Mouse (Mus musculus) forebrain, embryonic 12.5 days (tissue): ENCODE results near the gene Hspb11. TPM values are rescaled to one million over a fixed set of nuclear protein-coding genes. Genes with fewer than 3 reads are reported as not detected.

Experiments
- ATAC-seq: fragments of 200-750 bp; cut with Nextera tagmentation; 2 replicates; pipeline ENCODE4 v1.8.0; 2017; ENCODE audit warnings: moderate TSS enrichment; ENCODE audit not compliant: low FRiP score
- H3K27ac ChIP-seq: fragments of 300-500 bp; sonication (generic); 2 replicates; pipeline ENCODE4 v1.5.1; 2016; ENCODE audit warnings: mild to moderate bottlenecking
- H3K27me3 ChIP-seq: fragments of 300-500 bp; sonication (generic); 2 replicates; pipeline ENCODE4 v1.6.1; 2016; ENCODE audit warnings: mild to moderate bottlenecking
- H3K36me3 ChIP-seq: fragments of 300-500 bp; sonication (generic); replicated peaks from 2 replicates; pipeline ENCODE4 v1.6.1; 2016; ENCODE audit warnings: mild to moderate bottlenecking
- H3K4me1 ChIP-seq: fragments of 300-500 bp; sonication (generic); 2 replicates; pipeline ENCODE4 v1.6.1; 2016
- H3K4me2 ChIP-seq: fragments of 300-500 bp; sonication (generic); 2 replicates; pipeline ENCODE4 v1.6.1; 2016; ENCODE audit warnings: mild to moderate bottlenecking, moderate library complexity
- H3K4me3 ChIP-seq: fragments of 300-500 bp; sonication (generic); replicated peaks from 2 replicates; pipeline ENCODE4 v1.5.1; 2016; ENCODE audit warnings: mild to moderate bottlenecking
- H3K9ac ChIP-seq: fragments of 300-500 bp; sonication (generic); 2 replicates; pipeline ENCODE4 v1.6.1; 2016; ENCODE audit warnings: mild to moderate bottlenecking
- H3K9me3 ChIP-seq: fragments of 300-500 bp; sonication (generic); 2 replicates; pipeline ENCODE4 v1.6.1; 2016
- WGBS: fragments of 180-500 bp; shearing (Covaris S2); methylation state at CpG from one replicate; pipeline ENCODE4 v1.1.7; 2016; 5-methylcytosine and 5-hydroxymethylcytosine counted together
- polyA plus RNA-seq: library from polyadenylated mRNA; unstranded; fragments of >200 nt; fragmentation: Nextera tagmentation; extraction: Ambion mirVana; gene quantifications from 2 replicates; pipeline ENCODE4 v1.2.1, GENCODE M21; 2016

The Hspb11 gene
- 34.3 and 37.8 TPM in 2 replicates for polyA plus RNA-seq

DNA sequence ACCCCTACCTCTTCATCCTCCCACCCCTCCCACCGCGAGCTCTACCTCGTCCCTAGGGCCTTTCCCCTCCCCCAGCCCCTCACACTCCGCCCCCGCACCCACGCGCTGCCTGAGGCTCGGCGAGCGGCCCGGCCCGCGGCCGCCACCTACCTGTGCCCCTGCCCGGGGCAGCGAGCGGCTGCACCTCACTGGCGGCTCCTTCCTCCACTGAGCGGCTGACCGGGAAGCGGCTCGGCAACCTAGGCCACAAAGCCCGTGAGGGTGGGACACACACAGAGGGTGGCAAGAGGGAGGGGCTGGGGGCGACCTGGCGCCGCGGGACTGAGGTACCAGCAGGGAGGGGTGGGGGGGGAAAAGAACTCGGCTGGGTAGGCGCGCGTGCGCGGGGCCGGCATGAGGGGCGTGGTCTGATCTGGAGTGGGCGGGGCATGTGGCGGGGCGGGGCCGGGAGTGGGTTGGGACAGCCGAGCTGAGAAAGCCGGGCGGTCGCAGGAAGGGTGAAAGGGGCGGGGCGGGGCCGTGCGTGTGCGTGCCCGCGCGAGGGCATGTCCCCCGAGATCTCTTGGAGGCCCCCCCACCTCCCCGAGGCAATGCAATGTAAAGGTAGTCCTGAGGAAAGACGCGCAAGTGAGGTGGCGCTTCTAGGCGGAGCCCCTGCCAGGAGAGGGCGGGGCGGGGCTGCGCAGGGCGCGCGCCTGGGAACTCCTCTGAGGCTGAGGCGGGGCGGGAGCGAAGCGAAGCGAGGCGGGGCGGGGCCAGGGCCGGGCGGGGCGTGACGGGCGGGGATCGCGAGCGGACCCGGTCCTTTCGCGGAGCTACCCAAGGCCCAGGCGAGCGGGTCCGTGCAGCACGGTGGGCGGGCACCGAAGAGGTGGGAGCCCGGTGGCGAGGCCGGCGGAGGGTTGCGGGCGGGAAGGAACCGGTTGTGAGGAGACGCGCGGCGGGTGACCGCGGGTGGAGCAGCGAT is at the start of gene Hspb11, which contains the start of gene Lrrc42:
Gene Hspb11, plus strand, starts transcription at position 469 of the 967 bp plus-strand sequence.
Gene Lrrc42, minus strand, starts transcription at position 408 of the 967 bp plus-strand sequence.
- peak within 1 kb of the TSS; percentile 65 for H3K4me2 ChIP-seq
- peak; percentile 95 for ATAC-seq
- H3K9ac ChIP-seq, result peak within 1 kb of the TSS; percentile 80
- under 1% methylated on average over 93 of the region's 101 CpGs for WGBS
- peak within 1 kb of the TSS; percentile 71 for H3K4me3 ChIP-seq
- H3K4me1 ChIP-seq, result peaks cover 31% of the 10 kb centered on the region
- no peaks in the 10 kb centered on the region for H3K36me3 ChIP-seq
- H3K27ac ChIP-seq, result peak within 1 kb of the TSS; percentile 82
- no peaks in the 10 kb centered on the region for H3K27me3 ChIP-seq
- no peaks in the 10 kb centered on the region for H3K9me3 ChIP-seq

- H3K4me2 ChIP-seq, result no peak overlapping the region
- H3K9ac ChIP-seq, result no peak overlapping the region
- ATAC-seq, result no peak
- no peak overlapping the region for H3K27ac ChIP-seq
- peaks cover 52% of the 10 kb centered on the region for H3K36me3 ChIP-seq
- no peak overlapping the region for H3K4me3 ChIP-seq
- no peaks in the 10 kb centered on the region for H3K27me3 ChIP-seq
- H3K4me1 ChIP-seq, result no peaks in the 10 kb centered on the region
- 95% methylated on average over 2 of the region's 2 CpGs for WGBS
- no peaks in the 10 kb centered on the region for H3K9me3 ChIP-seq
Observed at GRCm38 (mm10) chr4:107207016-107207415, 46.4 kb upstream of the Hspb11 start.

- no peak within 1 kb of the TSS for H3K9ac ChIP-seq
- ATAC-seq, result no peak
- H3K4me1 ChIP-seq, result no peaks in the 10 kb centered on the region
- H3K27ac ChIP-seq, result no peak within 1 kb of the TSS
- no peak within 1 kb of the TSS for H3K4me3 ChIP-seq
- no peaks in the 10 kb centered on the region for H3K27me3 ChIP-seq
- peaks cover 33% of the 10 kb centered on the region for H3K36me3 ChIP-seq
- H3K9me3 ChIP-seq, result no peaks in the 10 kb centered on the region
- WGBS, result 91% methylated on average over 3 of the region's 3 CpGs
- H3K4me2 ChIP-seq, result no peak within 1 kb of the TSS
Observed at GRCm38 (mm10) chr4:107208880-107209279, 44.5 kb upstream of the Hspb11 start, which contains the start of gene Ldlrad1. Gene Ldlrad1, plus strand, starts transcription at chr4:107209180.

GRCm38 (mm10) chr4:107210483-107211097 is 42.8 kb upstream of the Hspb11 start:
- Histone ChIP-seq H3K27ac (no peak overlapping the region), H3K27me3 (no peaks in the 10 kb centered on the region), H3K36me3 (peaks cover 18% of the 10 kb centered on the region), H3K4me1 (no peaks in the 10 kb centered on the region), H3K4me3 (no peak overlapping the region), H3K9ac (no peak overlapping the region), H3K4me2 (no peak overlapping the region), H3K9me3 (no peaks in the 10 kb centered on the region)
- 92% methylated on average over 5 of the region's 5 CpGs for WGBS
- ATAC-seq, result no peak

- no peaks in the 10 kb centered on the region for H3K4me1 ChIP-seq
- no peaks in the 10 kb centered on the region for H3K9me3 ChIP-seq
- H3K36me3 ChIP-seq, result peaks cover 11% of the 10 kb centered on the region
- H3K27me3 ChIP-seq, result no peaks in the 10 kb centered on the region
- WGBS, result 82% methylated on average over 4 of the region's 4 CpGs
- H3K4me2 ChIP-seq, result no peak overlapping the region
- H3K27ac ChIP-seq, result no peak overlapping the region
- no peak overlapping the region for H3K9ac ChIP-seq
- no peak for ATAC-seq
- H3K4me3 ChIP-seq, result no peak overlapping the region
Observed at GRCm38 (mm10) chr4:107211465-107211864, 41.9 kb upstream of the Hspb11 start.

- WGBS, result 80% methylated on average over 5 of the region's 5 CpGs
- no peaks in the 10 kb centered on the region for H3K27me3 ChIP-seq
- H3K9me3 ChIP-seq, result no peaks in the 10 kb centered on the region
- ATAC-seq, result no peak
- no peak overlapping the region for H3K4me2 ChIP-seq
- H3K4me1 ChIP-seq, result no peaks in the 10 kb centered on the region
- no peak overlapping the region for H3K4me3 ChIP-seq
- peaks cover 6% of the 10 kb centered on the region; the same call in 1 of the 2 replicates for H3K36me3 ChIP-seq
- H3K9ac ChIP-seq, result no peak overlapping the region
- H3K27ac ChIP-seq, result no peak overlapping the region
Observed at GRCm38 (mm10) chr4:107211936-107212335, 41.5 kb upstream of the Hspb11 start.

GRCm38 (mm10) chr4:107213279-107214011 is 39.9 kb upstream of the Hspb11 start:
- no peak overlapping the region for H3K4me3 ChIP-seq
- WGBS, result 84% methylated on average over 12 of the region's 12 CpGs
- H3K9me3 ChIP-seq, result no peaks in the 10 kb centered on the region
- H3K27ac ChIP-seq, result no peak overlapping the region
- H3K27me3 ChIP-seq, result no peaks in the 10 kb centered on the region
- H3K4me2 ChIP-seq, result no peak overlapping the region
- H3K36me3 ChIP-seq, result 0 out of 2 replicates have a peak, but pooled peaks cover 3% of the 10 kb centered on the region
- ATAC-seq, result no peak
- H3K9ac ChIP-seq, result no peak overlapping the region
- no peaks in the 10 kb centered on the region for H3K4me1 ChIP-seq

GRCm38 (mm10) chr4:107217574-107217973 is 35.8 kb upstream of the Hspb11 start:
- no peak for ATAC-seq
- Histone ChIP-seq H3K27ac (no peak overlapping the region), H3K9me3 (no peaks in the 10 kb centered on the region), H3K4me3 (no peak overlapping the region), H3K9ac (no peak overlapping the region), H3K36me3 (no peaks in the 10 kb centered on the region), H3K4me2 (no peak overlapping the region), H3K4me1 (no peaks in the 10 kb centered on the region), H3K27me3 (no peaks in the 10 kb centered on the region)
- 88% methylated on average over 9 of the region's 9 CpGs for WGBS

DNA sequence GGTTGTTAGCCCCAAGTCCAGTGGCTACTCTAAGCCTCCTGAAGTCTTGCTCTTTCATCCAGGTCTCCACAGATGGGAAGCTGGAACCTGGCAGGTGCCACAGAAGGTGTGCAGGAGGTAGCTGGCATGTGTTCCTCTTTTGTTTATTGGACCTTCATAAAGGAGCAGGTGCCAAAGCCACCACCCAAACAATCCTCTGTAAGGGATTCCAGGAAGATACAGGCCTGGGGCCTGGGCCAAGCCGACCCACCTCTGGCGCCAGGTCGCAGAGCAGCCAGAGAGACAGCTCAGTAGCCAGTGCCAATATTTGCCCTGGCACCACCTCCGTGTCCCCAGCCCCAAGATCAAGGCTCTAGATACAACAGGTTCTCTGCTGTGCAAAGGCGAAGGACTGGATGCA is 31.9 kb upstream of the Hspb11 start:
- no peak overlapping the region for H3K27ac ChIP-seq
- no peaks in the 10 kb centered on the region for H3K27me3 ChIP-seq
- ATAC-seq, result no peak
- H3K9ac ChIP-seq, result no peak overlapping the region
- H3K4me1 ChIP-seq, result no peaks in the 10 kb centered on the region
- no peak overlapping the region for H3K4me2 ChIP-seq
- no peaks in the 10 kb centered on the region for H3K36me3 ChIP-seq
- H3K9me3 ChIP-seq, result no peaks in the 10 kb centered on the region
- WGBS, result 91% methylated on average over 5 of the region's 5 CpGs
- no peak overlapping the region for H3K4me3 ChIP-seq

GRCm38 (mm10) chr4:107223225-107224204 is 29.9 kb upstream of the Hspb11 start:
- ATAC-seq, result no peak
- no peaks in the 10 kb centered on the region for H3K4me1 ChIP-seq
- 85% methylated on average over 11 of the region's 11 CpGs for WGBS

GRCm38 (mm10) chr4:107226313-107226712 is 27.1 kb upstream of the Hspb11 start:
- no peaks in the 10 kb centered on the region; the same call in 1 of the 2 replicates for H3K36me3 ChIP-seq
- no peak overlapping the region for H3K4me2 ChIP-seq
- no peaks in the 10 kb centered on the region for H3K27me3 ChIP-seq
- no peak overlapping the region for H3K27ac ChIP-seq
- H3K9me3 ChIP-seq, result no peaks in the 10 kb centered on the region
- no peak overlapping the region for H3K9ac ChIP-seq
- H3K4me1 ChIP-seq, result no peaks in the 10 kb centered on the region
- WGBS, result 90% methylated on average over 2 of the region's 2 CpGs
- no peak for ATAC-seq
- H3K4me3 ChIP-seq, result no peak overlapping the region

More at GRCm38 (mm10) chr4:107223225-107224204, 29.9 kb upstream of the Hspb11 start:
- Histone ChIP-seq H3K4me3 (no peak overlapping the region), H3K9ac (no peak overlapping the region), H3K4me2 (no peak overlapping the region), H3K27me3 (no peaks in the 10 kb centered on the region), H3K9me3 (no peaks in the 10 kb centered on the region), H3K27ac (no peak overlapping the region), H3K36me3 (no peaks in the 10 kb centered on the region)
